Mouse (Mus musculus) adrenal gland, adult 18-20 months (tissue): ENCODE results near the gene Fank1. TPM values are rescaled to one million over a fixed set of nuclear protein-coding genes. Genes with fewer than 3 reads are reported as not detected.
A peak's percentile ranks its signal among the peaks of the same experiment; 100 is the strongest.
"Not testable (repeated sequence)": the region's sequence is repeated elsewhere in the genome, so short reads cannot be mapped to it uniquely, and the experiment has no call there.

Experiments used
- DNase-seq, 2 experiments: peaks; one replicate each; pipeline ENCODE4 v3.0.0; 2021 to 2022; ENCODE audit warnings: low spot score in 2 of 2
- total RNA-seq, 2 experiments: library from RNA; stranded (reverse); gene quantifications; 1 replicate in 1 of 2; 2 replicates in 1 of 2; pipeline ENCODE4 v1.2.3; 2021

The Fank1 gene
- total RNA-seq, 2 experiments from 2014 or later, result 0.36 to 0.48 TPM

- DNase-seq, result peak in 1 of 2 experiments; percentile 8
These were observed 47.9 kb downstream of the Fank1 start for GRCm38 (mm10) chr7:133824579-133824978.

GRCm38 (mm10) chr7:133828514-133828913, 51.9 kb downstream of the Fank1 start:
- DNase-seq, result no peak

DNA sequence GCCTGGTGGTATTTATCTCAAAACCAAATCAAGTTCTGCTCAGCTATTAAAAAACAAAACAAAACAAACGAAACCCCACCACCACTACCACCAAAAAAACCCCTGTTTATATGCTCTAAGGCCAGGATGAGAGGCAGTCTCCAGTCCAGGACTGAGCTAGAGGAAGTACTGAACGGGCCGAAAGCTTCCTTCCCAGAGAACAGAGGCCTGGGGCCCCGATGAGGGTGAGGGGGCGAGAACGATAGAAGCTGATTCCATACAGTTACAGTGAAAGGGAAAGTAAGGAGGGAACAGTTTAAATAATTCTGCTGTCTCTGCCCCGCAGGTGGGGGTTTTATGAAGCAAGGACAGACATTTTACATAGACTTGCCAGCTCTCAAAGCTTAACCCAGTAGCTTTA, 52.9 kb downstream of the Fank1 start:
- no peak for DNase-seq

DNA sequence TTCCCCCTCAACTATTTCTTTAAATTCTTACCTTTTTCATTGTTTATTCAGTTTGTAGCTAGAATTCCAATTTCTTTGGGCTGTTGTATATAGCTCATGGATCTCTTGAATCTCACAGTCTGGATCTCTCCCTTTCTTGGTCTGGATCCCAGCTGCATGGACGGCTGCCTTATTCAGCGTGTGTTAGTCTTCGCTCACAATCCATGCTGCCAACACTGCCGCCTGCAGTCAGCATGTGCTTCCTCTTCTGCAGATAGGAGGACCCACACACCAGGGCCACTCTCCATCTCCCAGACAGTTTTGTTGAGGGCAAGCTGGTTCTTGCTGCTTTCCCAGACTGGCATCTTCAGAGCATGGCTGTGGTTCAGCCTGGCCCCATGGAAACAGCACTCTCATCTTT, 62.9 kb downstream of the Fank1 start:
- no peak for DNase-seq

DNA sequence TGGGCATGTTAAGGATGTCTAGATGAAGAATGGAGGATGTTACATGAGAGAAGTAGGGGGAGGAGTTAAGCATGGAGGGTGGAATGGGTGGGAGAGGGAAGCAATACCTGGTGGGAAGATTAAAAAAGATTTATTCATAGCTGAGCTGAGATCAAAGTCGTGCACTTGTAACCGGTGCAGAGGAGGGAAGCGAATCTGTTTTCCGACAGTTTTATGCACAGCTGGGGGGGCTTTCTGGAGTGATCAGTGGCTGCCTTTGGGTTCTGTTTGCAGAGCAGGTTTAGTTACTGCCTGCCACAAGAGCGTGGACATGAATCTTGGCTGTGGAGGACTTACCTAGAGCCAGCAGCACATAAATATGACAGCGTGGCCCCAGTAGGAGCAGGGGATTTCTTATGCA, 65.4 kb downstream of the Fank1 start:
- no peak for DNase-seq

DNA sequence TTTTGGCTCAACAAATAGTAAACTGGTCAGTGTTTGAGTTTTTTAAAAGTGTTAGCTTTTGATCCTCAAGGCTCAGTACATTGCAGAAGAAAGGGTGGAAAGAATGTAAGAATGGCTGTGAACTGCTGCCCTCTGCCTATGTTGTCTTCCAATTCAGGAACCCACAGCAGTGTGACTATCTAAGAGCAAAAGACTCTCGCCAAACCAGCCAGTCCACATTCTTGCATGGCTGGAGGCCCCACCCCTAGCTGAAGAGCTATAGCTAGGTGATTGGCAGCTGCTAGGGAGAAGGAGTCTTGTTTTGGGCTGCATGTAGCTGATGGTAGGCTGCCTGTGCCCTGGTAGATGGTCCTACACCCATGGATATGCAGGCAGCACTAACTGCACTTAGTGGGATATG, 70.5 kb downstream of the Fank1 start:
- DNase-seq, result no peak

DNA sequence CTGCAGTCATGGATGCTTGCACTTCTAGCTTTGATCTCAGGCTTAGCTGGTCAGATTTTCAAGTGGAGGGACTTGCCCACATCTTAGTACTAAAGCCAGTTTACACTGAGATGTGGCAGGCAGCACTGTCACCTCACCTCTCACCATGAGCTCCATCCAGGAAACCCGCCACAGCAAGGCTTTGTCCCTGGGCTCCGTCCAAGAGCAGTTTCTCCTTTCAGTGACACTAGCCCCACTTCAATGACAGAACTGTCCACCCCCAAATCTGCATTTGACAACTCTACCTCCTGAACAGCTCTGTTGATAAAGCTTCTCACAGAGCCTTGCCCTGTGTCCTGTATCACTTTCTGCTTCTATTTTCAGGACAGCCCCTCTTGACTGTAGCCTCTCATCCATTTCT, 71.5 kb downstream of the Fank1 start:
- no peak for DNase-seq

GRCm38 (mm10) chr7:133850735-133851134, 74.1 kb downstream of the Fank1 start:
- DNase-seq, result no peak

GRCm38 (mm10) chr7:133856278-133856677, 79.6 kb downstream of the Fank1 start:
- DNase-seq, result peak; percentile 67 to 75

DNA sequence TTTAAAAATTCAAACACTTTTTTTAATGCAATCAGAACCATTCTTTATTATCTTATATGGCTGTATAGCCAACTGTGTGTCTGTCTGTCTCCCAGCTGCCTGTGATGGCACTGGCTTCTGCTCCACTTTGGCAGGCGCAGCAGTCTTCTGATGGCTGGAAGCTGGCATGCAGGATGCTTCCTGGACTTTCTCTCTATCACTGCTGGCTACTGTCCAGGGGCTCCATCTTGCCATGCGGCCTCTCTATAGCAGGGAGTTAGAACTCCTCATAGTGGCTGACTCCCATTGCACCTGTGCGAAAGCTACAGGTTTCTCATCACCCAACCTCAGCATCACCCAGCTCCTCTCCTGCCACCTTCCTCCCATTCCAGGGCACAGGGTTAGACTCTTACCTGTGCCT, 81.8 kb downstream of the Fank1 start:
- no peak for DNase-seq

GRCm38 (mm10) chr7:133859548-133859947, 82.9 kb downstream of the Fank1 start:
- no peak for DNase-seq

GRCm38 (mm10) chr7:133862233-133862632, 85.6 kb downstream of the Fank1 start:
- no peak for DNase-seq

DNA sequence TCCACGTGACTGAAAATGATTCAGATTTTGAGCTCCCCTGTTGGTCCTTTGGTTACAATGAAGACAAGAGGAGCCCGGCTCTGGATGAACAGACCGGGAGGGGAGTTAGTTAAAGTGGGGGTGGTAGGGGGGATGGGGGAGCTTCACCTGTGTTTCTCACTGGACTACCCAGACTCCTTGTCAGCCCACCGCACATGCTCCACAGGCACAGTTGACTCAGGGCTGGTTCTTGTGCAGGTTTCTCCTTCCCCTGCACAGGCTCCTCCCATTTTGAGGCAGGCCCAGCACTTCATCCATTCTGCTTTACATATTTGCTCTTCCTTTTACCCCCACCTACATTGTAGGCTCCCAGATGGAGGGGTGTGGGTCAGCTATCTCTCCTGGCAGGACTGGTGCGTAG, 86.1 kb downstream of the Fank1 start:
- no peak for DNase-seq

- peak in 1 of 2 experiments; percentile 8 for DNase-seq
These were observed 86.5 kb downstream of the Fank1 start for GRCm38 (mm10) chr7:133863151-133863550.

DNA sequence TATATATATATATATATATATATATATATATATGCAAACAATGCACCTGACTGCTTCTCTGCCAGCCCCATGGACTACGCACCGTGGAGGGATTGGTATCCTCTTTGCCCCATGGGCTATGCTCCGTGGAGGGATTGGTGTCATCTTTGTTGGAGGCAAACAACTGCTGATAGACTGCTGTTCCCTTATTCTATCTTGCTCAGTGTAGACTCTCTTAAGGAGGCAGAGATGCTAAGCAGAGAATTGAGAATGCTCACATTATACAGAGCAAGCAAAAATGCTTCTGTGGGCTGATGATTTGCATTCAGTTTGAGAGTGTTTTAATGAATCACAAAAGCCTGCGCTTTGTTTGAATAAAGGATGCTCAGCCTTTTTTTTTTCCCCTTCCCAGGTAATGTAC, 87.0 kb downstream of the Fank1 start:
- DNase-seq, result no peak

- DNase-seq, result no peak
These were observed 93.6 kb downstream of the Fank1 start for GRCm38 (mm10) chr7:133870265-133870664.

DNA sequence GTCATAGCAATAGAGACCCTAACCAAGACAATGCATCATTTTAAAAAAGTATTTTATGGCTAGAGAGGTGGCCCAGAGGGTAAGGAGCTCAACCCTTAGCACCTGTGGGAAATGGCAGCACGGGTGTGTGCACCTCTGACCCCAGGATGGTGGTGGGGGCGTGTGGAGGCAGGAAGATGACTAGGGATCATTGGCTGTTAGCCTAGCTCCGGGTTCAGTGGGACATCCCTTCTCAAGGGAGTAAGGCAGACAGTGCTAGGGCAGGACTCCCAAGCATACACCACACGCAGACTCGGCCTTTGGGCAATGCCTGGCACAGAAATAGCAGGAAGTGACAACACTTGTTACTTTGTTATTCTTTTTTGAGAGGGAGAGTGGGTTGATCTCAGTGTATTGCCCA, 96.0 kb downstream of the Fank1 start:
- DNase-seq, result no peak

DNA sequence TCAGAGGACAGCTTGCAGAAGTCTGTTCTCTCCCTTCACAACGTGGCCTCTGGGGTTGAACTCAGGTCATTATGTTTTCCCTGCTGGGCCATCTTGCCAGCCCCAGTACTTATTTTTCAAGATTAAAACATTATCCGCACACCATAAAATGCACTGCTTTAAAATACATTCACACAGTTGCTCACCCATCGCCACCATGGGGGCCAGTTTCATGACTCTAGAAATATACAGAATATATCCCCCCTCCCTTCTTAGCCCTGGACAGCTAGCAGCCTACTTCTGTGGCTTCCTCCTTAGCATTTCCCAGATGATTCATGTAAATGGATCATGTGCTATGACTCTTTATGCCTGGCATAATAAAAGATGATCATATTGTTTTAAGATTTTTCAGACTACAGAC, 99.5 kb downstream of the Fank1 start:
- DNase-seq, result no peak

GRCm38 (mm10) chr7:133876646-133877342, 100.1 kb downstream of the Fank1 start:
- DNase-seq, result no peak

DNA sequence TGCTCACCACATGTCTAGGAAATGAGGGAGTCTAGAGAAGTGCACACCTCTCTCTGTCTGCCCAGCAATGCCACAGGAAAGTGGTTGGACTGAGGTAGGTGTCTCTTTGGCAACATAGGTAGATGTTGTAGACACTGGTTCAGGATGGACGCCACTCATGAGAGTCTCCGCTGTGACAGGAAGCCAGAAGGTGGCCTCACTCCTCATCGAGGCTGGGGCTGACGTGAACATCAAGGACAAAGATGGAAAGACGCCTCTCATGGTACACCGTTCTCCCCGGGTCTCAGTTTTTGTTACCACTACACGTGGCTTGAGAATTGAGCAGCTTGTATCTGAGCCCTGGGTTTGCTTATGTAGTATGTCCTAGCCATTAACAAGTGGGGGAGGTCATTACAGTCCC, 103.1 kb downstream of the Fank1 start:
- DNase-seq, result peak in 1 of 2 experiments; percentile 15

- DNase-seq, result not testable (repeated sequence)
These were observed 108.2 kb downstream of the Fank1 start for GRCm38 (mm10) chr7:133884759-133885431.

- DNase-seq, result no peak
These were observed 112.6 kb downstream of the Fank1 start for GRCm38 (mm10) chr7:133888926-133889920.
